Comparison of ENCODE assay signal across 9 mouse cellular contexts in the genomic region with DNA sequence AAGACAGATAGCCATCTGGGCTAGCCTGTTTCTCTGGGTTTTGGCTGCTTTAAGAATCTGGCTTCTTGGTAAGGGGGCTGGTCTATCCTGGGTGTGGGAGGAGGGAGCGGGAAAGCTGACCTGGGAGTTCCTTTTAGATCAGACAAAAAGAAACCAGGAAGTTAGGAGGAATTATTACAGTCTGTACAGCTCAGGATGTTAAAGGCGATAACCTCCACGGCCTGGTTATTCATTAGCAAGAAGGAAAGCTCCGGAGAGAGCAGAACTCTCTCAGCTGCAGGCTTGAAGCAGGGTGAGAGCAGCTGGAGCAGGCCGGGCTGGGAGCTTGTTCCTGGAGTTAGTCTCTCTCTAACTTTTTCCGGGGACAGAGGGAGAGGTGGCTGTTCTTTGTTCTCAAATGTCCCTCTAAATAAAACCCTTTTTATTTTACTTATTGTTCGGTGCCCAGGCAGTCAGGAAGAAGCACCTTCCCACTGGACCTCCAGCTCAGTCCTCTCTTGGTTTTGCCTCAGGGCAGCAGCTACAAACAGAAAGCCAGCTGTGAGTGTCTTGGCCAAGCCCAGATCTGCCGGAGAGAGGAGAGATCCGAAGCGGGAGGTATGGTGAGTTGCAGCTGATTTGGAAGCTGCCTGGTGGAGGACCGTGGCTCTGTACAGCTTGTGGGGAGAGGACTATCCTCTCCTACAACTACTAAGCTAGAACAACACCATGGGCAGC. TPM values are rescaled to one million over a fixed set of nuclear protein-coding genes. Genes with fewer than 3 reads are reported as not detected.
DNase-seq lines count a peak whose midpoint lies in the region; ATAC-seq and TF ChIP-seq lines count a peak whose summit lies in the region.
"Had no signal": no experiment of that assay in that cellular context is flagged by ENCODE, and none has a peak within 500 bp of the region (broad histone marks: within the 10 kb centered on the region; RNA-seq: fewer than 3 reads in every experiment).

A gene (plus strand): TSS at position 103 of the 717 bp plus-strand sequence.

- H3K27ac ChIP-seq in brown adipose tissue, adult 24 weeks (replicated peaks; ENCODE audit: low read depth, low read length), result peak within 1 kb of the TSS; percentile 59
- H3K27ac ChIP-seq in limb, embryonic 10.5 days, result peak within 1 kb of the TSS; percentile 73
- no peak within 1 kb of the TSS for H3K27ac ChIP-seq in neural tube, embryonic 12.5 days
- H3K27ac ChIP-seq in midbrain, embryonic 13.5 days, result no peak within 1 kb of the TSS

- peak within 1 kb of the TSS; percentile 58 for H3K4me3 ChIP-seq in brown adipose tissue, adult 24 weeks (ENCODE audit: insufficient read depth, low read depth, low read length)
- peak within 1 kb of the TSS; percentile 40 for H3K4me3 ChIP-seq in limb, embryonic 10.5 days
- H3K4me3 ChIP-seq in neural tube, embryonic 12.5 days, result no peak within 1 kb of the TSS
- H3K4me3 ChIP-seq in midbrain, embryonic 13.5 days (replicated peaks), result no peak within 1 kb of the TSS

- DNase-seq in Patski (ENCODE audit: low read depth, low spot score), result no peak
- DNase-seq in heart, postnatal 10 days, result peak; percentile 27 to 56
- DNase-seq in limb, embryonic 10.5 days (ENCODE audit: low spot score), result peak; percentile 39
- no peak for DNase-seq in right cerebral cortex, postnatal 4 days
- DNase-seq in spleen, postnatal 10 days (ENCODE audit: low spot score in 2 of 2), result no peak

- WGBS in limb, embryonic 10.5 days, result 37% methylated on average over 11 of the region's 11 CpGs
- 33% methylated on average over 11 of the region's 11 CpGs for WGBS in neural tube, embryonic 12.5 days
- 54% methylated on average over 11 of the region's 11 CpGs for WGBS in midbrain, embryonic 13.5 days

- no peaks in the 10 kb centered on the region for H3K27me3 ChIP-seq in Patski
- no peaks in the 10 kb centered on the region for H3K27me3 ChIP-seq in limb, embryonic 10.5 days (ENCODE audit: low read depth, poor library complexity, severe bottlenecking)
- no peaks in the 10 kb centered on the region for H3K27me3 ChIP-seq in neural tube, embryonic 12.5 days (replicated peaks)
- no peaks in the 10 kb centered on the region for H3K27me3 ChIP-seq in midbrain, embryonic 13.5 days

- intact Hi-C loops in heart, postnatal 10 days (cut with DNase I), result no loop called here

- H3K9me3 ChIP-seq in limb, embryonic 10.5 days (replicated peaks), result no peaks in the 10 kb centered on the region
- H3K9me3 ChIP-seq in neural tube, embryonic 12.5 days, result no peaks in the 10 kb centered on the region
- no peaks in the 10 kb centered on the region for H3K9me3 ChIP-seq in midbrain, embryonic 13.5 days

- no peak within 1 kb of the TSS for H3K9ac ChIP-seq in neural tube, embryonic 12.5 days
- no peak within 1 kb of the TSS for H3K9ac ChIP-seq in midbrain, embryonic 13.5 days (replicated peaks)

- peak; percentile 86 for ATAC-seq in Patski
- ATAC-seq in neural tube, embryonic 12.5 days (ENCODE audit: low FRiP score, low read depth), result no peak
- no peak for ATAC-seq in midbrain, embryonic 13.5 days

- CTCF ChIA-PET in Patski (lab: Charles Lee), result interaction anchor here (0.9 to 2.1 kb wide), 6 partner anchors 25 to 154 kb away, joined by 3 to 9 read pairs (median 3); no protein-coding TSS in a partner anchor

- POLR2A ChIA-PET in Patski (lab: Charles Lee), result interaction anchor here (1.0 kb wide), 1 partner anchor 26 kb away, joined by 3 read pairs; no protein-coding TSS in a partner anchor

- no peaks in the 10 kb centered on the region for H3K4me1 ChIP-seq in brown adipose tissue, adult 24 weeks (ENCODE audit: control insufficient read depth, insufficient read depth, insufficient read length, low read length)
- peaks cover 12% of the 10 kb centered on the region for H3K4me1 ChIP-seq in limb, embryonic 10.5 days
- H3K4me1 ChIP-seq in neural tube, embryonic 12.5 days, result no peaks in the 10 kb centered on the region
- no peaks in the 10 kb centered on the region for H3K4me1 ChIP-seq in midbrain, embryonic 13.5 days (replicated peaks)

- no peak for TF ChIP-seq CTCF in Patski (IDR thresholded peaks at IDR 0.05)

- peak within 1 kb of the TSS; percentile 36 for H3K4me2 ChIP-seq in neural tube, embryonic 12.5 days (replicated peaks)
- H3K4me2 ChIP-seq in midbrain, embryonic 13.5 days (replicated peaks), result no peak within 1 kb of the TSS

- H3K36me3 ChIP-seq in limb, embryonic 10.5 days, result no peaks in the 10 kb centered on the region
- no peaks in the 10 kb centered on the region for H3K36me3 ChIP-seq in neural tube, embryonic 12.5 days
- H3K36me3 ChIP-seq in midbrain, embryonic 13.5 days, result no peaks in the 10 kb centered on the region

- in situ Hi-C loops in Patski (cut with MboI; ENCODE audit: low pct_unique_long_range_greater_than_20kb), result no loop called here

RNA-seq across cellular contexts. Expression of the gene that starts here (rescaled TPM):
- polyA plus RNA-seq in Patski (2021), result 19.8 TPM
- polyA plus RNA-seq in brown adipose tissue, adult 24 weeks (2012; ENCODE audit: insufficient read depth, insufficient read length, missing spikeins), result 1.0 and 3.7 TPM in 2 replicates
- total RNA-seq in heart, postnatal 10 days (2021), result 1 to 10 TPM; 2.7 to 4.9 TPM
- 3.0 and 3.4 TPM in 2 replicates for polyA plus RNA-seq in limb, embryonic 10.5 days (2016; fragmentation: Nextera tagmentation; extraction: Ambion mirVana)
- polyA plus RNA-seq in neural tube, embryonic 12.5 days (2016; fragmentation: Nextera tagmentation; extraction: Ambion mirVana), result 2.0 and 2.6 TPM in 2 replicates
- 0.51 and 0.52 TPM in 2 replicates for polyA plus RNA-seq in midbrain, embryonic 13.5 days (2015; fragmentation: Nextera tagmentation; extraction: Ambion mirVana)
- total RNA-seq: common myeloid progenitor, adult 5-6 weeks had no signal

Comparison
In these comparisons a context has a peak if more than half of its experiments do, and no peak if none do; other contexts are left out.
1. DNase-seq: peak in heart, postnatal 10 days (2 of 2) and limb, embryonic 10.5 days (single experiment); none in Patski (single experiment), right cerebral cortex, postnatal 4 days (single experiment) and spleen, postnatal 10 days (0 of 2).
2. H3K27ac ChIP-seq: peak in brown adipose tissue, adult 24 weeks (single experiment) and limb, embryonic 10.5 days (single experiment); none in neural tube, embryonic 12.5 days (single experiment) and midbrain, embryonic 13.5 days (single experiment).
3. H3K4me3 ChIP-seq: peak in brown adipose tissue, adult 24 weeks (single experiment) and limb, embryonic 10.5 days (single experiment); none in neural tube, embryonic 12.5 days (single experiment) and midbrain, embryonic 13.5 days (single experiment).